20 mouse cellular contexts compared by ENCODE assay signal in the genomic region with DNA sequence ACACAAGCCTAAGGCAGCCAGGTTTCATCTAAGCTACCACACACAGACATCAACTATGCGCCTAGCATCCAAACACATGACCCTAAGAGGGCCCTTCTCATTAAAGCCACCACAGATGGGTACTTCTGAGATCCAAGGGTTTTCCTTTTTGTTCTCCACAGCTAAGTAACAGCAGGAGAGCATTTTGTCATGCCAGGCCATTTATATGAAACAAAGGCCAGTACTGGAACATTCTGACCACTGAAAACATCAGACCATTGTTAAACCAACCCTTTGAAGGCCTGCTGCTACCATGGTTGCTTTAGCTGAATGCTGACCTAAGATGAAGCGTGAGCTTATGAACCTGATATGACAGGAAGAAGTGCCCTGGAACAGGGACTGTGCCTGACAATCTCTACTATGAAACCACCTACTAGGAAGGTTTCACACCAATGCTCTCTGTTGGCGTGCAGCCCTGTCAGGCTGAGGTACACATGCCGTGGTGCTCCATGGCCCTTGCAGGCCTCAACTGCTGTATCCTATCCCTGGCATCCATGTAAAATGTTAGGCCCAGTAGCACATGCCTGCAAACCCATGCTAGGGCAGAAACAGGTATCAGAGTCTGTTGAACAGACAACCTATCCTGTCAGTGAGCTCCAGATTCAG. TPM values are rescaled to one million over a fixed set of nuclear protein-coding genes. Genes with fewer than 3 reads are reported as not detected.
DNase-seq lines count a peak whose midpoint lies in the region; ATAC-seq lines count a peak whose summit lies in the region.
"Had no signal": no experiment of that assay in that cellular context is flagged by ENCODE, and none has a peak within 500 bp of the region (broad histone marks: within the 10 kb centered on the region; RNA-seq: fewer than 3 reads in every experiment).

No protein-coding gene starts in this region.

- H3K4me1 ChIP-seq in hindbrain, embryonic 15.5 days (replicated peaks): no peaks in the 10 kb centered on the region
- no peaks in the 10 kb centered on the region for H3K4me1 ChIP-seq in hindbrain, embryonic 12.5 days
- no peaks in the 10 kb centered on the region for H3K4me1 ChIP-seq in midbrain, embryonic 16.5 days (ENCODE audit: control insufficient read depth, insufficient read depth, low read length)
- H3K4me1 ChIP-seq: limb, embryonic 10.5 days; lung, embryonic 15.5 days had no signal

- no peaks in the 10 kb centered on the region for H3K27me3 ChIP-seq in hindbrain, embryonic 15.5 days
- H3K27me3 ChIP-seq in hindbrain, embryonic 12.5 days: no peaks in the 10 kb centered on the region
- no peaks in the 10 kb centered on the region for H3K27me3 ChIP-seq in midbrain, embryonic 16.5 days (ENCODE audit: control insufficient read depth, insufficient read depth, low read depth, low read length)
- H3K27me3 ChIP-seq: liver, embryonic 12.5 days; lung, embryonic 15.5 days; Patski had no signal

- H3K9me3 ChIP-seq in hindbrain, embryonic 15.5 days: no peaks in the 10 kb centered on the region
- H3K9me3 ChIP-seq in hindbrain, embryonic 12.5 days (replicated peaks): no peaks in the 10 kb centered on the region
- H3K9me3 ChIP-seq in midbrain, embryonic 16.5 days (replicated peaks; ENCODE audit: control insufficient read depth, low read length, poor library complexity, severe bottlenecking): no peaks in the 10 kb centered on the region
- H3K9me3 ChIP-seq: limb, embryonic 10.5 days; liver, embryonic 12.5 days; lung, embryonic 15.5 days had no signal

- ATAC-seq in hindbrain, embryonic 15.5 days (ENCODE audit: low FRiP score, low read depth): 0 out of 2 replicates have a peak, but pooled peaks have one; percentile 38
- ATAC-seq in hindbrain, embryonic 12.5 days (ENCODE audit: low FRiP score): no peak
- ATAC-seq in midbrain, embryonic 16.5 days: no peak
- ATAC-seq: liver, embryonic 12.5 days; Patski had no signal

- H3K36me3 ChIP-seq in hindbrain, embryonic 15.5 days: no peaks in the 10 kb centered on the region
- H3K36me3 ChIP-seq in hindbrain, embryonic 12.5 days: no peaks in the 10 kb centered on the region
- H3K36me3 ChIP-seq in midbrain, embryonic 16.5 days (ENCODE audit: control insufficient read depth, insufficient read depth, low read length): no peaks in the 10 kb centered on the region

- H3K9ac ChIP-seq in hindbrain, embryonic 15.5 days: no peak overlapping the region
- H3K9ac ChIP-seq in hindbrain, embryonic 12.5 days: no peak overlapping the region
- no peak overlapping the region for H3K9ac ChIP-seq in midbrain, embryonic 16.5 days (ENCODE audit: low read depth, low read length)
- H3K9ac ChIP-seq: liver, embryonic 12.5 days; lung, embryonic 15.5 days had no signal

- WGBS in hindbrain, embryonic 15.5 days: 49% methylated on average over 4 of the region's 4 CpGs
- WGBS in hindbrain, embryonic 12.5 days: 46% methylated on average over 4 of the region's 4 CpGs
- WGBS in midbrain, embryonic 16.5 days: 56% methylated on average over 4 of the region's 4 CpGs

- H3K4me3 ChIP-seq in hindbrain, embryonic 15.5 days: no peak overlapping the region
- no peak overlapping the region for H3K4me3 ChIP-seq in hindbrain, embryonic 12.5 days
- H3K4me3 ChIP-seq in midbrain, embryonic 16.5 days (ENCODE audit: low read depth, low read length): no peak overlapping the region
- H3K4me3 ChIP-seq: erythroblast, embryonic 14.5 days; limb, embryonic 10.5 days; liver, embryonic 12.5 days; lung, embryonic 15.5 days; myocyte had no signal

- DNase-seq in cerebellum, adult 9-10 months: peak; percentile 44
- no peak for DNase-seq in cerebellum, adult 11 months
- DNase-seq in cerebellum, adult 9-11 months: peak; percentile 26
- DNase-seq in natural killer cell, adult 2 months (ENCODE audit: low spot score in 2 of 2): no peak
- DNase-seq in gastrocnemius, postnatal 4 days (ENCODE audit: low spot score in 2 of 2): no peak
- DNase-seq: right cerebral cortex, postnatal 14 days; thymus, postnatal 36 days had no signal

- no peak overlapping the region for H3K27ac ChIP-seq in hindbrain, embryonic 15.5 days (replicated peaks)
- H3K27ac ChIP-seq in hindbrain, embryonic 12.5 days: no peak overlapping the region
- peak overlapping the region; percentile 17; the same call in 1 of the 2 replicates for H3K27ac ChIP-seq in midbrain, embryonic 16.5 days (ENCODE audit: low read length)
- H3K27ac ChIP-seq: limb, embryonic 10.5 days; liver, embryonic 12.5 days; lung, embryonic 15.5 days had no signal

- H3K4me2 ChIP-seq in hindbrain, embryonic 15.5 days: no peak overlapping the region
- H3K4me2 ChIP-seq in hindbrain, embryonic 12.5 days (replicated peaks): no peak overlapping the region
- H3K4me2 ChIP-seq in midbrain, embryonic 16.5 days (ENCODE audit: low read length): no peak overlapping the region
- H3K4me2 ChIP-seq: liver, embryonic 12.5 days; lung, embryonic 15.5 days had no signal

RNA-seq across cellular contexts. Expression of gene Gm49361, which starts 29.2 kb away (rescaled TPM):
- polyA plus RNA-seq in hindbrain, embryonic 15.5 days (2015; fragmentation: Nextera tagmentation; extraction: Ambion mirVana): not detected in 2 replicates
- polyA plus RNA-seq in hindbrain, embryonic 12.5 days (2016; fragmentation: Nextera tagmentation; extraction: Ambion mirVana): not detected in 2 replicates
- polyA plus RNA-seq in midbrain, embryonic 16.5 days (2015; fragmentation: Nextera tagmentation; extraction: Ambion mirVana): not detected in 2 replicates
- 1 to 10 TPM in 1 of 2 experiments, not detected in 1; 1.9 TPM for total RNA-seq in gastrocnemius, postnatal 4 days (2021)
- total RNA-seq: granulocyte monocyte progenitor cell, adult 5-6 weeks had no signal
- polyA plus RNA-seq: frontal cortex, adult 2 months; heart, embryonic 16.5 days; kidney, embryonic 14.5 days; limb, embryonic 10.5 days; liver, embryonic 12.5 days; lung, embryonic 15.5 days; myocyte; Patski had no signal

RNA-seq across cellular contexts. Expression of gene Lats2, which starts 41.5 kb away (rescaled TPM):
- polyA plus RNA-seq in hindbrain, embryonic 15.5 days (2015; fragmentation: Nextera tagmentation; extraction: Ambion mirVana): 8.1 and 8.2 TPM in 2 replicates
- polyA plus RNA-seq in hindbrain, embryonic 12.5 days (2016; fragmentation: Nextera tagmentation; extraction: Ambion mirVana): 21.3 and 23.9 TPM in 2 replicates
- 5.2 and 5.5 TPM in 2 replicates for polyA plus RNA-seq in midbrain, embryonic 16.5 days (2015; fragmentation: Nextera tagmentation; extraction: Ambion mirVana)
- 10 to 100 TPM; 37.1 to 39.2 TPM for total RNA-seq in gastrocnemius, postnatal 4 days (2021)

RNA-seq across cellular contexts. Expression of gene Xpo4, which starts 51.5 kb away (rescaled TPM):
- polyA plus RNA-seq in hindbrain, embryonic 15.5 days (2015; fragmentation: Nextera tagmentation; extraction: Ambion mirVana): 11.6 and 12.3 TPM in 2 replicates
- 24.4 and 24.8 TPM in 2 replicates for polyA plus RNA-seq in hindbrain, embryonic 12.5 days (2016; fragmentation: Nextera tagmentation; extraction: Ambion mirVana)
- 10.5 and 12.2 TPM in 2 replicates for polyA plus RNA-seq in midbrain, embryonic 16.5 days (2015; fragmentation: Nextera tagmentation; extraction: Ambion mirVana)
- total RNA-seq in gastrocnemius, postnatal 4 days (2021): 10 to 100 TPM; 21.6 to 21.7 TPM

Comparison
In these comparisons a context has a peak if more than half of its experiments do, and no peak if none do; other contexts are left out.
1. DNase-seq: peak in cerebellum, adult 9-10 months (single experiment) and cerebellum, adult 9-11 months (single experiment); none in cerebellum, adult 11 months (single experiment), natural killer cell, adult 2 months (0 of 2) and gastrocnemius, postnatal 4 days (0 of 2).